Mouse (Mus musculus) spleen, adult 18-20 months (tissue): ENCODE measurements around the gene Mynn.

Source experiments
- DNase-seq, 2 experiments: peaks; one replicate each; pipeline ENCODE4 v3.0.0; 2022; ENCODE audit warnings: mixed read lengths in 2 of 2

Mynn gene

DNA sequence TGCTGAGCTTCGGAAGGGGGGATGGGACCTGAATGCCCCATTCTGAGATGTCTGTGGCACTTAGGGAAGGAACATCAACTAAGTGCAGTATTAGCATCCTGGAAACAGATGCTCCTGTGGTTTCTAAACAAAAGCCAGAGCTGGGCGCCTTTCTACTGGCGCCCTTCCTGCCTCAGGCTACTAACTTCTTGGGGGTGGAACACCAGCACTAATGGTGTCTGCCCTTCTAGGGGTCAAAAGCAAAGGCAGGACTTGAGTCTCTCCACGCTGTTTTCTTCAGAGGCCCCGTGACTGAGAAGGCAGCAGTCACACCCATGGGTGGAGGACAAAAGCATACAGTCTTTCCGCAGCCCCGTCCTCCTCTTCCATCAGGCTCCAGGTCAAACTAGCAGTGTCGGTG is 44.9 kb downstream of the Mynn start:
- DNase-seq = no peak

GRCm38 (mm10) chr3:30647440-30648090 is 45.7 kb downstream of the Mynn start, which contains the start of gene Lrrc34:
Gene Lrrc34, minus strand, starts transcription at chr3:30647869.
- no peak for DNase-seq

DNA sequence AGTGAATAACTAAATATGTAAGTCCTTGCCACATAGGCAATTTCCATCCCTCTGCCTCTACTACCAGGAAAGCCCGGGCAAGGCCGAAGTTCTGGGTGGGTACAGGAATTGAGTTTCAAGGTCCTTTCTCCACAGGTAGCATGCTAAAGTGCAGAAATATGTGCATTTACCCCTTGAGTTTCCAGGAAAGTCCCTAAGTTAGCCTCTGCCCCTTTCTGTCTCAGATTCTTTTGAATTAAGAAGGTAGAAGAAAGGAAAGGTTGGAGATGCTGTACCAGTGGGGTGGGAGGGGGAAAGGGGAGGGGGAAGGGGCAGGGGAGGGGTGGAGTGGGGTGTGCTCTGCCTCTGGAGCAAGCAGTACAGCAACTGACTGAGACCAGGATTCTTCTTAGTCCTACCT is 46.6 kb downstream of the Mynn start:
- no peak for DNase-seq

GRCm38 (mm10) chr3:30650062-30650841 is 48.4 kb downstream of the Mynn start:
- no peak for DNase-seq

- no peak for DNase-seq
Observed at GRCm38 (mm10) chr3:30655937-30656336, 54.1 kb downstream of the Mynn start.

- no peak for DNase-seq
Observed at GRCm38 (mm10) chr3:30658486-30658885, 56.6 kb downstream of the Mynn start.
